Mouse (Mus musculus): ENCODE measurements around the gene Alpi.
A peak's percentile ranks its signal among the peaks of the same experiment; 100 is the strongest.

Alpi gene

GRCm38 (mm10) chr1:87101411-87101810 lies at the start of gene Alpi:
TSS of gene Alpi (minus strand) at chr1:87101606.
- no peak for DNase-seq (ENCODE audit: low spot score in 2 of 2)

DNA sequence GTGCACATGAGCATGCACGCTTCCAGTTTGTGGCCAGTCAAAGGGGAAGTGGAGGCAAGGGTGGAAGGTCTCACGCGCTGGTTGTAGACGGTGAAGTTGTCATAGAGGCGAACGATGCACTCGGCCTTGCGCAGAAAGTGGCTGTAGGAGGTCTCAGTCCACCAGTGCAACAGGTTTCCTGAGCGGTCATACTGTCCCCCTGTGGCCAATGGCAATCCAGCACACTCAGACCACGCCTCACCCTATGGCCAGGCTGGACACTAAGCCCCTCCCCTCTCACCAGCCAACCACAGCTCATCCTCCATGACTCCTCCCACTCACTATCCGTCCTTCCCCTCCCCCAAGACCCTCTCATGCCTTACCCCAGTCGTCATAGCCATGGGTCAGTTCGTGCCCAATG lies 48.0 kb upstream of the Alpi start:
- DNase-seq (ENCODE audit: low spot score in 2 of 2) = no peak

DNA sequence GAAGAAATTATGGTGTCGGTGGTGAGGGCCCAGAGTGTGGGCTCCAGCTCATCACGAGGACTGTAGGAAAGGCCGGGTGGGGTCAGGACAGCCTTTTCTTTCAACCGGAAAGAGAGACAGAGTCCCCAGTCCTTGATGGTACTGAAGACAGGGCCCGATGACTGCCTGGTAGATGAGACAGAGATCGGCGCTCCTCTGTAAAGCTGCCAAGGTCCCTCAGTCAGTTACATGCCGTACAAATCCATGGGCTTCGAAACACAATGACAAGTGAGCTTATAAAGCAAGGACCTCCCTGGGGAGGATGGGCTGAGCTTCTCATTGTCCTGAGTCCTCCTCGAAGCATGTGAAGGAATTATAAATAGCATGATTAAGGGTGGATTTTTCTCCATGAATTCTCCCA lies 41.7 kb upstream of the Alpi start:
- DNase-seq (ENCODE audit: low spot score in 2 of 2) = no peak

GRCm38 (mm10) chr1:87142456-87142855 lies 41.0 kb upstream of the Alpi start:
- no peak for DNase-seq (ENCODE audit: low spot score in 2 of 2)

- no peak for DNase-seq (ENCODE audit: low spot score in 2 of 2)
These were observed 40.1 kb upstream of the Alpi start for GRCm38 (mm10) chr1:87141550-87141949.

GRCm38 (mm10) chr1:87131803-87132202 lies 30.4 kb upstream of the Alpi start:
- no peak for DNase-seq (ENCODE audit: low spot score in 2 of 2)

DNA sequence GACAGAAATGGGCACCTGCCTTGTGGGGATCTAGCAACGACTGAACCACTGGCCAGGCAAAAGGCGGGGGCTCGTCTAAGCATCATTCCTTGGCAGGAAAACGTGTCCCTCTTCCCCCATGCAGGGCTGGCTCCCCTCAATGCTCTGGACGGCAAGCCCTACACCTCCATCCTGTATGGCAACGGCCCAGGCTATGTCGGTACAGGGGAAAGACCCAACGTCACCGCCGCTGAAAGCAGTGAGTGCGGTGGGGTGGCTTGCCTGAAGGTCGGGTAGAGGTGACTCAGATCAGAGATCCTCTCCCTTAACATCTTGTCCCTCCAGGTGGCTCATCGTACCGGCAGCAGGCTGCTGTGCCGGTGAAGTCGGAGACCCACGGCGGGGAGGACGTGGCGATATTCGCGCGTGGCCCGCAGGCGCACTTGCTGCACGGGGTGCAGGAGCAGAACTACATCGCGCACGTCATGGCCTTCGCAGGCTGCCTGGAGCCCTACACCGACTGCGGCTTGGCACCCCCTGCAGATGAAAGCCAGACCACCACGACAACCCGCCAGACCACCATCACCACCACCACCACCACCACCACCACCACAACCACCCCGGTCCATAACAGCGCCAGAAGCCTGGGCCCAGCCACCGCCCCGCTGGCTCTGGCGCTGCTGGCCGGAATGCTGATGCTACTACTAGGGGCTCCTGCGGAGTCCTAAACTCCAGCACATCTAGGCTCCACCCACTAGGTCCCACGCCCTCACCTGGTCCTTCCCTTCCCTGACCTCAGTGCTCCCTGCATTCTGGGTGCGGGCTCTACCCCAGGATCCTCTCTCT lies 26.0 kb upstream of the Alpi start:
- peak in 1 of 2 experiments; percentile 37 for DNase-seq (ENCODE audit: low spot score in 2 of 2)

DNA sequence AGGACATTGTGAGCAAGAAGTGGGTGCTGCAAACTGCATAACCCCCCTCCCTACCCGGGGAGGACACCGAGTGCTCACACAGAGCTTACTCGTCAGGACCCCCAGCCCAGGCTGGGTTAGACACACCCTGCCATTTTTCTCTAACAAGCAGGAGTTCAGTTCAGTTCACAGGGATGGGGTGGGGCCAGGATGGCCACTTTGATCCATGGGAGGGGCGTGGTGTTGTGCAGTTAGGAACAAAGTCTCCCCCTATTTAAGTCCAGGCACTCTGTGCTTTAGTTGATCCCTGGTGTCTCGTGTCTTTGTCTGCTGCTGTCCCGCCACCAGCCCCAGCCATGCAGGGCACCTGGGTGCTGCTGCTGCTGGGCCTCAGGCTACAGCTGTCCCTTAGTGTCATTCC lies 23.3 kb upstream of the Alpi start, which contains the start of gene Akp3:
Gene Akp3 (plus strand): TSS at position 301 of the 400 bp plus-strand sequence.
- DNase-seq (ENCODE audit: low spot score in 2 of 2) = no peak

- no peak for DNase-seq (ENCODE audit: low spot score in 2 of 2)
These were observed 13.4 kb upstream of the Alpi start for GRCm38 (mm10) chr1:87114784-87115183.

DNA sequence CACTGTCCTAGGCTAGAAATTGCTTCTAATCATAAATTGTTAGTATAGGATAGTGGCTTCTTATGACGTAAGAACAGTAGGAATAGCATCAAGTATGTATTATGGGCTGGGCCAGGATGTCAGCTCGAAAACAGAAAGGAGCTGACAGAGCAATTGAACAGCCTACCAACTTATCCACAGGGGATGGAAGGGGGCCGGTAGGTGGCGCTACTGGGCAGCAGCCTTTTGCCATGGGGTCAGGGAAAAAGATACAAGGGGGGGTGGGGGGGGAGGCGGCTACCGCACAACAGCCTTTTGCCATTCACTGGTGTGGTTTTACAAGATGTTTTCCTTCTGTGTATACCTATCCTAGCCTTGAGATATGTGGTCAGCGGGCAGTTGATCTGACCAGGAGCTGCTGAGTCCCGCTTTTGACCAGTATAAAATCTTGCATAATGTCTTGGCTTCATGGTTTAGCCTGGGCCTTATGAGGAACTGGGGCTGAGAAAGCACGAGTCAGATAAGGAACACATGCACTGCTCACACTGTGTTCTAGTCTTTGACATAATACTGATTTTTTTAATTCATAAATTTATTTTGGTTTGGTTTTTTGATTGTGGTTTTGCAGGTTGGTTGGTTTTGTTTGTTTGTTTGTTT lies 10.4 kb upstream of the Alpi start:
- DNase-seq (ENCODE audit: low spot score in 2 of 2) = peak in 1 of 2 experiments; percentile 58

- DNase-seq (ENCODE audit: low spot score in 2 of 2) = no peak
These were observed 7.2 kb upstream of the Alpi start for GRCm38 (mm10) chr1:87108564-87108963.

- DNase-seq (ENCODE audit: low spot score in 2 of 2) = no peak
These were observed 5.1 kb upstream of the Alpi start for GRCm38 (mm10) chr1:87106536-87106935.

DNA sequence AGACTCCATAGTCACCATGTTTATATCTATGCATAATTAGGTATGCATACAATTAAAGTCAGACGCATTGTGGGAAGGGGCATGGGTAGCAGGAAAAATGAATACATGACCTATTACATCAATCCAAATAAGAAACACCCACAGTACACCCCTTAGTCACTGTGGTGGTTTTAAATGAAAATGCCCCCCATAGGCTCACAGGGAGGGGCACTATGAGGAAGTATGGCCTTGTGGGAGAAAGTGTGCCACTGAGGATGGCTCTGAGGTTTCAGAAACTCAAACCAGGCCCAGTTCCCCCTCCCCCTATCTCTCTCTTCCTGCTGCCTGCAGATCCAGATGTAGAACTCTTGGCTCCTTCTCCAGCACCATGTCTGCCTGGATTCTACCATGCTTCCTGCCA lies 2.5 kb upstream of the Alpi start:
- no peak for DNase-seq (ENCODE audit: low spot score in 2 of 2)

- no peak for DNase-seq (ENCODE audit: low spot score in 2 of 2)
These were observed 708 bp upstream of the Alpi start for GRCm38 (mm10) chr1:87102114-87102513.

DNA sequence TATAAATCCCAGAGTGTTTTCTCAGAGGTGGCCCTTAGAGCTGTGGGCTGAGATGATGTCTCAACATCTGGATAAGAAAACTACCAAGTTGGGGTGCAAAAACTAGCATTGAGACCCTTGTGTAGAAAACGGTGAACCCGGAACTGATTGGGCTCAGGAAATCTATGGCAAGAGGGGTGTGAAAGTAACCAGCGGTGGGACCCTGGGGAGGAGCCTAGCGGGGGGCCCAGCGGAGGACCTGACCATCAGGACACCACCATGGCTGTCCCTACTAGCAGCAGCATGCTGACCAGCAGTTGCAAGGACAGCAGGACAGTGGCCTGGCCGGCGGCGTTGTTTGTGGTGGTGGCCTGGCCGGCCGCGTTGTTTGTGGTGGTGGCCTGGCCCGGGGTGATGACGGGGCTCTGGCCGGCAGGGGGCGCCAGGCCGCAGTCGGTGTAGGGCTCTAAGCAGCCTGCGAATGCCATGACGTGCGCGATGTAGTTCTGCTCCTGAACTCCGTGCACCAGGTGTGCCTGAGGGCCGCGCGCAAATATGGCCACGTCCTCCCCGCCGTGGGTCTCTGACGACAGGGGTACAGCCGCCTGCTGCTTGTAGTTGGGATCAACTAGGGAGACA lies 2.9 kb downstream of the Alpi start:
- DNase-seq (ENCODE audit: low spot score in 2 of 2) = peak; percentile 21 to 66

DNA sequence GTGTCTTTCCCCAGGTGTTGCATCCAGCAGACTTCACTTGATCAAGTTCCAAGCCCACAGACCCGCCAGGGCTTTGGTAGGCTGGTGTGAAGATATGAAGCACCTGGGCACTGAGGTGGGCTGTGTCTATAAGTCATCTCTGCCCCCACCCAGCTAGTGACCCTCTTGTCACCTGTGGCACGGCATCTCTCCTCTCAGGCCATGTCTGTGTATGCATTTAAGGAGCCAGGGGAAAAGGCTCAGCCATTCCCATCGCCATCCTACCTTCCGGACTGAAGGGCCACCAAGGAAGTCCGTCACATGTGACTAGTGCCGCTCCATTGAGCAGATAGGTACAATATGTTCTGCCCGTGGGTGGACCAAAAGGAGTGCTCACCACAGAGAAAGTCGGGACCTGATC lies 5.8 kb downstream of the Alpi start:
- DNase-seq (ENCODE audit: low spot score in 2 of 2) = no peak

- no peak for DNase-seq (ENCODE audit: low spot score in 2 of 2)
These were observed 11.6 kb downstream of the Alpi start, which contains the start of gene Alppl2 for GRCm38 (mm10) chr1:87089828-87090227. TSS of gene Alppl2 (minus strand) at chr1:87089928.

- DNase-seq (ENCODE audit: low spot score in 2 of 2) = no peak
These were observed 12.2 kb downstream of the Alpi start for GRCm38 (mm10) chr1:87089251-87089650.

GRCm38 (mm10) chr1:87086964-87087363 lies 14.4 kb downstream of the Alpi start:
- DNase-seq (ENCODE audit: low spot score in 2 of 2) = no peak

DNA sequence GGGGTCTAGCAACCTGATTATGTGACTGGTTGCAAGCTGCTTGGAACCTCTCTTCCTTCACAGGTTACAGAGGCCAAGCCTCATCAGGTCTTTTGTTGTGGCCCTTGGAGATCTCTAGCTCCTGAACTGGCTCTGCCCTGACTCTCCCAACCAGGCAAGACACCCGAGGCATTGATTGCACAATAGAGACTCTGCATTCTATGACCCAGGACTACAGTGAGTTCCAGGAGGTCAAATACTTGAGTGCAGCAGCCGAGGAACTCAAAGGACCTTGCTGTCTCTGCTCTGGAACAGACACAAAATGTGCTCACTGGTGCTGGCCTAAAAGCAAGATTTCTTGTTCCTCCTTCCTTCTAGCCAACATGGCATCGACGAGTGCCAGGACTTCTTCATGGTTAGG lies 15.2 kb downstream of the Alpi start:
- DNase-seq (ENCODE audit: low spot score in 2 of 2) = no peak

- no peak for DNase-seq (ENCODE audit: low spot score in 2 of 2)
These were observed 27.6 kb downstream of the Alpi start for GRCm38 (mm10) chr1:87073776-87074175.

DNA sequence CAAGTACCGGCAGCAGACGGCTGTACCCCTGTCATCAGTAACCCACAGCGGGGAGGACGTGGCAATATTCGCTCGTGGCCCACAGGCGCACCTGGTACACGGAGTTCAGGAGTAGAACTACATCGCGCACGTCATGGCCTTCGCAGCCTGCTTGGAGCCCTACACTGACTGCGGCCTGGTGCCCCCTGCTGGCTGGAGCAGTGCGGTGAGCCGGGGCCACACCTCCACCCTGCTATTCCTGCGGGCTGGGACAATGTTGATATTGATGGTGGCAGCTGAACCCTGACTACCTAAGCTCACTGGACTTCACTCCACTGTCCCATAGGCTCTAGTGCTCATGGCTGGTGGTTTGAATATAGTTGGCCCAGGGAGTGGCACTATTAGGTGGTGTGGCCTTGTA lies 30.7 kb downstream of the Alpi start:
- peak; percentile 15 to 67 for DNase-seq (ENCODE audit: low spot score in 2 of 2)

- no peak for DNase-seq (ENCODE audit: low spot score in 2 of 2)
These were observed 40.5 kb downstream of the Alpi start for GRCm38 (mm10) chr1:87060913-87061312.
